Mouse (Mus musculus) C2C12 (cell line): ENCODE measurements at regions not wholly inside any gene's neighbourhood (a gene's known extent, or its start where the extent isn't known, plus 50 kb on each side); places are given as distances from the start of the nearest gene placed in this dataset.

Experiments
- H3K27me3 ChIP-seq: one replicate; pipeline ENCODE4 v1.6.1; 2011; ENCODE audit not compliant: control insufficient read depth, insufficient read depth, insufficient read length
- H3K36me3 ChIP-seq: one replicate; pipeline ENCODE4 v1.6.1; 2011; ENCODE audit not compliant: control insufficient read depth, insufficient read depth
- H3K4me3 ChIP-seq: one replicate; pipeline ENCODE4 v1.5.1; 2011; ENCODE audit warnings: mild to moderate bottlenecking, control low read depth; ENCODE audit not compliant: poor library complexity, insufficient read depth, severe bottlenecking
- H3K79me2 ChIP-seq: one replicate; pipeline ENCODE4 v1.6.1; 2011; ENCODE audit not compliant: control insufficient read depth, insufficient read depth
- H3K79me3 ChIP-seq: one replicate; pipeline ENCODE4 v1.6.1; 2011; ENCODE audit warnings: low read depth, control low read depth
- H3ac ChIP-seq: one replicate; pipeline ENCODE3; 2011; ENCODE audit warnings: low read depth; ENCODE audit not compliant: control insufficient read depth, insufficient read length
- CEBPB ChIP-seq: IDR thresholded peaks from one replicate; pipeline ENCODE4 v1.6.1; 2011; ENCODE audit warnings: low read depth, mild to moderate bottlenecking, control low read depth, moderate library complexity
- CTCF ChIP-seq: IDR thresholded peaks from one replicate; pipeline ENCODE4 v1.5.1; 2011; ENCODE audit not compliant: control insufficient read depth, insufficient read depth, insufficient read length
- FOSL1 ChIP-seq: IDR thresholded peaks from one replicate; pipeline ENCODE4 v1.8.0; 2011; ENCODE audit warnings: mild to moderate bottlenecking, low read length; ENCODE audit not compliant: poor library complexity, insufficient read depth, severe bottlenecking
- MAX ChIP-seq: IDR thresholded peaks from one replicate; pipeline ENCODE4 v1.6.1; 2011; ENCODE audit warnings: mild to moderate bottlenecking, control low read depth
- MYOD1 ChIP-seq: IDR thresholded peaks from one replicate; pipeline ENCODE4 v1.6.1; 2011; ENCODE audit warnings: low read depth; ENCODE audit not compliant: control insufficient read depth, insufficient read length
- MYOG ChIP-seq: IDR thresholded peaks from one replicate; pipeline ENCODE4 v1.6.1; 2011; ENCODE audit not compliant: control insufficient read depth, insufficient read length; ENCODE audit errors: extremely low read depth
- USF1 ChIP-seq: IDR thresholded peaks from one replicate; pipeline ENCODE4 v1.6.1; 2011; ENCODE audit warnings: low read depth, mild to moderate bottlenecking, control low read depth, moderate library complexity

GRCm38 (mm10) chr7:70103680-70104079 lies 262.9 kb downstream of the Nr2f2 start:
- no peaks in the 10 kb centered on the region for H3K36me3 ChIP-seq
- H3K79me3 ChIP-seq = no peaks in the 10 kb centered on the region
- H3ac ChIP-seq = no peak overlapping the region
- H3K79me2 ChIP-seq = no peaks in the 10 kb centered on the region
- no peak overlapping the region for H3K4me3 ChIP-seq
- H3K27me3 ChIP-seq = no peaks in the 10 kb centered on the region
- TF ChIP-seq CEBPB (no peak), MYOG (no peak), CTCF (no peak), USF1 (no peak), FOSL1 (no peak), MYOD1 (no peak), MAX (no peak)

GRCm38 (mm10) chr7:70099001-70099400 lies 267.5 kb downstream of the Nr2f2 start:
- no peaks in the 10 kb centered on the region for H3K27me3 ChIP-seq
- H3K79me2 ChIP-seq = no peaks in the 10 kb centered on the region

GRCm38 (mm10) chr7:70093916-70094784 lies 272.4 kb downstream of the Nr2f2 start:
- Histone ChIP-seq H3K27me3 (no peaks in the 10 kb centered on the region), H3ac (no peak overlapping the region), H3K79me2 (no peaks in the 10 kb centered on the region), H3K79me3 (no peaks in the 10 kb centered on the region), H3K36me3 (no peaks in the 10 kb centered on the region), H3K4me3 (no peak overlapping the region)
- TF ChIP-seq CTCF (no peak), MAX (no peak), CEBPB (no peak), MYOD1 (no peak), FOSL1 (no peak), MYOG (no peak), USF1 (no peak)

More at GRCm38 (mm10) chr7:70099001-70099400, 267.5 kb downstream of the Nr2f2 start:
- H3K4me3 ChIP-seq = no peak overlapping the region
- TF ChIP-seq CTCF = no peak
- TF ChIP-seq USF1 = no peak
- no peak for TF ChIP-seq FOSL1
- no peak for TF ChIP-seq MYOG
- TF ChIP-seq MAX = no peak
- TF ChIP-seq CEBPB = no peak
- H3K36me3 ChIP-seq = no peaks in the 10 kb centered on the region
- H3K79me3 ChIP-seq = no peaks in the 10 kb centered on the region
- H3ac ChIP-seq = no peak overlapping the region

GRCm38 (mm10) chr7:70092089-70092488 lies 274.4 kb downstream of the Nr2f2 start:
- Histone ChIP-seq H3ac (no peak overlapping the region), H3K27me3 (no peaks in the 10 kb centered on the region), H3K4me3 (no peak overlapping the region), H3K36me3 (no peaks in the 10 kb centered on the region), H3K79me2 (no peaks in the 10 kb centered on the region), H3K79me3 (no peaks in the 10 kb centered on the region)
- TF ChIP-seq CTCF (no peak), MAX (no peak), FOSL1 (no peak), MYOD1 (no peak), MYOG (no peak), USF1 (no peak), CEBPB (no peak)

- TF ChIP-seq USF1 (no peak), MAX (no peak), MYOD1 (no peak), CTCF (no peak), CEBPB (no peak), FOSL1 (no peak), MYOG (no peak)
- no peaks in the 10 kb centered on the region for H3K79me2 ChIP-seq
- H3K79me3 ChIP-seq = no peaks in the 10 kb centered on the region
- H3K36me3 ChIP-seq = no peaks in the 10 kb centered on the region
- H3ac ChIP-seq = no peak overlapping the region
- H3K27me3 ChIP-seq = no peaks in the 10 kb centered on the region
- H3K4me3 ChIP-seq = no peak overlapping the region
Observed at GRCm38 (mm10) chr7:70089121-70089520, 277.4 kb downstream of the Nr2f2 start.

- Histone ChIP-seq H3K79me2 (no peaks in the 10 kb centered on the region), H3ac (no peak overlapping the region), H3K36me3 (no peaks in the 10 kb centered on the region), H3K4me3 (no peak overlapping the region), H3K27me3 (no peaks in the 10 kb centered on the region), H3K79me3 (no peaks in the 10 kb centered on the region)
- TF ChIP-seq MYOD1 = no peak
- TF ChIP-seq USF1 = no peak
- no peak for TF ChIP-seq FOSL1
- TF ChIP-seq MAX = no peak
- TF ChIP-seq CEBPB = no peak
- no peak for TF ChIP-seq MYOG
- TF ChIP-seq CTCF = no peak
Observed at GRCm38 (mm10) chr7:70069662-70070061, 296.9 kb downstream of the Nr2f2 start.
